ENCODE assay signal across 8 mouse cellular contexts in the genomic region with DNA sequence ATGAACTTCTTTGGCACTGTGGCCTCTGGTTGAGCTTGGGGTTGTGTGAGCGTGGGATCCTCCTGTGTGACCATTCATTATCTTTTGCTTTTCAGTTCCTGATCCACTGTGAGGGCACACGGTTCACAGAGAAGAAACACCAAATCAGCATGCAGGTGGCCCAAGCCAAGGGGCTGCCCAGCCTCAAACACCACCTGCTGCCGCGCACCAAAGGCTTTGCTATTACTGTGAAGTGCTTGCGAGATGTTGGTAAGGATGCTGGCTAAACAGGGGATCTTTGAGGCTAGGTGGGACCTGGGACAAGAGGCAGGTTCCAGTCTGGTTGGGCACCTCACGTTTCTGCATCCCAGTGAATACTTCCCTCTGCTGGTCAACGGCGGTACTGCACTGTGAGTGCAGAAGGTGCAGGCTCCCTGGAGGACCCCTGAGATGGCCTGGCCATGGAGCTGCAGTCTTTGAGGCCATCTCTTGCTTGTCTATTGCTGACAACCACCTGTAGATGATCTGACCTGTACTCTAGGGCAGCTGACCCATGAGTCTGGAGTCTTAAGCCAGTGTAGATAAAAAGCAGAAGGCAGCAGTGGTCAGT.
A peak's percentile ranks its signal among the peaks of the same experiment; 100 is the strongest.
DNase-seq lines count a peak whose midpoint lies in the region; ATAC-seq and TF ChIP-seq lines count a peak whose summit lies in the region.

No protein-coding gene starts in this region.

- peak; percentile 97 for TF ChIP-seq CTCF in spleen, adult 2 months (IDR thresholded peaks at IDR 0.05; ENCODE audit: extremely low read depth, insufficient read depth, insufficient read length, insufficient replicate concordance)

- WGBS in hindbrain, embryonic 11.5 days, result 36% methylated on average over 8 of the region's 8 CpGs
- WGBS in hindbrain, embryonic 12.5 days, result 35% methylated on average over 8 of the region's 8 CpGs
- 36% methylated on average over 8 of the region's 8 CpGs for WGBS in midbrain, embryonic 14.5 days
- 28% methylated on average over 8 of the region's 8 CpGs for WGBS in spleen, adult 2 months

- H3K4me1 ChIP-seq in hindbrain, embryonic 11.5 days (replicated peaks; ENCODE audit: control insufficient read depth, insufficient read depth, low read length), result peaks cover 2% of the 10 kb centered on the region
- peaks cover 19% of the 10 kb centered on the region for H3K4me1 ChIP-seq in hindbrain, embryonic 12.5 days
- H3K4me1 ChIP-seq in midbrain, embryonic 14.5 days (ENCODE audit: control insufficient read depth, insufficient read depth, low read length), result peaks cover 17% of the 10 kb centered on the region
- H3K4me1 ChIP-seq in spleen, adult 2 months (ENCODE audit: control insufficient read depth, insufficient read depth, insufficient read length), result peaks cover 7% of the 10 kb centered on the region; the same call in 1 of the 2 replicates

- no peaks in the 10 kb centered on the region for H3K36me3 ChIP-seq in hindbrain, embryonic 11.5 days (ENCODE audit: control insufficient read depth, insufficient read depth, low read length)
- peaks cover 53% of the 10 kb centered on the region for H3K36me3 ChIP-seq in hindbrain, embryonic 12.5 days
- peaks cover 38% of the 10 kb centered on the region for H3K36me3 ChIP-seq in midbrain, embryonic 14.5 days (ENCODE audit: control insufficient read depth, insufficient read depth, low read length)
- H3K36me3 ChIP-seq in spleen, adult 2 months (ENCODE audit: control insufficient read depth, insufficient read depth, low read length), result no peaks in the 10 kb centered on the region

- H3K9ac ChIP-seq in hindbrain, embryonic 11.5 days (ENCODE audit: low read depth, low read length), result no peak overlapping the region
- H3K9ac ChIP-seq in hindbrain, embryonic 12.5 days, result no peak overlapping the region
- no peak overlapping the region for H3K9ac ChIP-seq in midbrain, embryonic 14.5 days (replicated peaks; ENCODE audit: low read length)

- no peak overlapping the region for H3K27ac ChIP-seq in hindbrain, embryonic 11.5 days (ENCODE audit: low read depth, low read length)
- no peak overlapping the region for H3K27ac ChIP-seq in hindbrain, embryonic 12.5 days
- H3K27ac ChIP-seq in midbrain, embryonic 14.5 days (replicated peaks; ENCODE audit: low read depth, low read length), result no peak overlapping the region
- no peak overlapping the region for H3K27ac ChIP-seq in spleen, adult 2 months (ENCODE audit: insufficient read depth, low read length)

- peak; percentile 94 for DNase-seq in hindbrain, embryonic 11.5 days (ENCODE audit: low spot score)
- peak; percentile 92 to 95 for DNase-seq in cerebellum, postnatal 25 days
- DNase-seq in gastrocnemius, adult 18-20 months (ENCODE audit: low spot score), result peak; percentile 83
- DNase-seq in kidney, adult 11 months, result peak; percentile 55
- DNase-seq in left cerebral cortex, postnatal 4 days, result peak; percentile 90
- DNase-seq in midbrain, embryonic 14.5 days, result peak; percentile 91
- peak; percentile 42 to 82 for DNase-seq in spleen, adult 2 months (ENCODE audit: low read depth in 1 of 2, low spot score in 2 of 2)

- TF ChIP-seq POLR2A in spleen, adult 2 months (IDR thresholded peaks at IDR 0.05; ENCODE audit: low read depth, low read length), result no peak

- H3K4me3 ChIP-seq in hindbrain, embryonic 11.5 days (ENCODE audit: low read depth, low read length), result no peak overlapping the region
- H3K4me3 ChIP-seq in hindbrain, embryonic 12.5 days, result no peak overlapping the region
- H3K4me3 ChIP-seq in midbrain, embryonic 14.5 days (replicated peaks; ENCODE audit: low read depth, low read length), result no peak overlapping the region
- no peak overlapping the region for H3K4me3 ChIP-seq in spleen, adult 2 months (ENCODE audit: extremely low read depth, insufficient read depth, insufficient read length)

- peak; percentile 47; the same call in 1 of the 2 replicates for ATAC-seq in hindbrain, embryonic 11.5 days (ENCODE audit: low FRiP score)
- ATAC-seq in hindbrain, embryonic 12.5 days (ENCODE audit: low FRiP score), result no peak
- peak; percentile 29; the same call in 1 of the 2 replicates for ATAC-seq in midbrain, embryonic 14.5 days (ENCODE audit: low FRiP score, low TSS enrichment)

- no peak overlapping the region for H3K4me2 ChIP-seq in hindbrain, embryonic 11.5 days (replicated peaks; ENCODE audit: low read depth, low read length)
- H3K4me2 ChIP-seq in hindbrain, embryonic 12.5 days (replicated peaks), result no peak overlapping the region
- H3K4me2 ChIP-seq in midbrain, embryonic 14.5 days (ENCODE audit: low read length), result no peak overlapping the region

- H3K9me3 ChIP-seq in hindbrain, embryonic 11.5 days (ENCODE audit: control insufficient read depth, low read length), result no peaks in the 10 kb centered on the region
- H3K9me3 ChIP-seq in hindbrain, embryonic 12.5 days (replicated peaks), result no peaks in the 10 kb centered on the region
- no peaks in the 10 kb centered on the region for H3K9me3 ChIP-seq in midbrain, embryonic 14.5 days (ENCODE audit: control insufficient read depth, low read length)

- intact Hi-C loops in left cerebral cortex, postnatal 4 days (cut with DNase I), result loop anchor here (2.0 to 5.0 kb wide), 2 partner anchors 93 to 172 kb away; partner anchors contain the start of gene Agpat4

- H3K27me3 ChIP-seq in hindbrain, embryonic 11.5 days (ENCODE audit: control insufficient read depth, insufficient read depth, low read length), result no peaks in the 10 kb centered on the region
- no peaks in the 10 kb centered on the region for H3K27me3 ChIP-seq in hindbrain, embryonic 12.5 days
- H3K27me3 ChIP-seq in midbrain, embryonic 14.5 days (ENCODE audit: control insufficient read depth, insufficient read depth, low read length), result no peaks in the 10 kb centered on the region
- no peaks in the 10 kb centered on the region for H3K27me3 ChIP-seq in spleen, adult 2 months (ENCODE audit: control insufficient read depth, insufficient read depth, low read length)
